Mouse (Mus musculus): ENCODE data around the gene Lsm14b.

The Lsm14b gene

DNA sequence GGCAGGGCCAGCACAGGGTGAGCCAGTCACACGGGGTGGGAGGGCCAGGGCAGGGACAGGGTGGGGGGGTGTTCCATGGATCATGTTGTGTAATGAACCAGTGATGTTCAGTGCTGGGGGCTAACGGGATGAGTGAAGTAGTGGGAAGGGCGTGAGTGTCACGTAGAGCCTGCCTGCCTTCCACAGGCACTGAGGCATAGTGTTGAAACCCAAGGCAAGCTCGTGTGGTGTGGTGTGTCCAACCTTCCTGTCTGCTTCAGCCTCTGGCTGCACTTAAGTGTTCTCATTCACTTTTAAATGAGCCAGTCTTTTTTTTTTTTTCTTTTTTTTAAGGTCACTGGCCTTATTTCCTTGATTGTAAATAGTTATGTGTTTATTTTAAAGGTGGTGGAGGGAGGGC lies 10.0 kb downstream of the Lsm14b start:
- no peak for TF ChIP-seq GATA4 (IDR thresholded peaks at IDR 0.05; ENCODE audit: insufficient replicate concordance, low read length)

GRCm38 (mm10) chr2:180040406-180040805 lies 15.6 kb downstream of the Lsm14b start:
- TF ChIP-seq GATA4 (IDR thresholded peaks at IDR 0.05; ENCODE audit: insufficient replicate concordance, low read length), result no peak

DNA sequence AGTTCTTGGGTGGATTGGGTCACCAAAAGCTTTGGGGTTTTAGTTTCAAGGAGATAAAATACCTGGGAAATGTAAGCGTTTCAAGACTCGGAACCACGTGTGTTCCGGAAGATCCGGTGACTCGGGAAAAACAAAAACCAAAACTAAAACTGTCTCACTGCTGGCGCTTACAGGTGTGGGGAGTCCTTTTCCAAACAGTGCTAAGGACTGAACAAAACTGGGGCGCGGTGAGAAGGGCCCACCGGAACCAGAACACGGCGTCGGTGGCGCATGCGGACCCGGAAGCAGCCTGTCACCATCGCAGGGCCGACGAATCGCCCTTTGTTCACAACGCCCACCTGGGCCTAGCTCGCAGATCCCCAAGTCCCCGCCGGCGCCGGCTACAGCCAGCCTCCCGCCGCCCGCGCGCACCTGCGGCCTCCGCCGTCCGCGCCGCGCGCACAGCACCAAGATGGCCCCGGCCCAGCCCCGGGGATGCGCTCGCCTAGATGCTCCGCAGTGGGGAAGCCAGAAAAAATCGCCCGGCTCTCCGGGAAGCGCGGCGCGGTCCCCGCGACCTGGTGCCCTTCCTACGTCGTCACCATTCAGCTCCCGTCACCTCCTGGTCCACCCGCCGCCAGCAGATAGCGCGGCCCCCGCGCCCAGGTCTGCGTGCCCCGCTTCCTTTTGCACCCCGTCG lies 16.9 kb downstream of the Lsm14b start:
- no peak for TF ChIP-seq GATA4 (IDR thresholded peaks at IDR 0.05; ENCODE audit: insufficient replicate concordance, low read length)

- no peak for TF ChIP-seq GATA4 (IDR thresholded peaks at IDR 0.05; ENCODE audit: insufficient replicate concordance, low read length)
These were observed 17.6 kb downstream of the Lsm14b start, which contains the start of the genes Psma7 and Ss18l1 for GRCm38 (mm10) chr2:180042256-180042857. TSS of gene Psma7 (minus strand) at chr2:180042433. TSS of gene Ss18l1 (plus strand) at chr2:180042509.

DNA sequence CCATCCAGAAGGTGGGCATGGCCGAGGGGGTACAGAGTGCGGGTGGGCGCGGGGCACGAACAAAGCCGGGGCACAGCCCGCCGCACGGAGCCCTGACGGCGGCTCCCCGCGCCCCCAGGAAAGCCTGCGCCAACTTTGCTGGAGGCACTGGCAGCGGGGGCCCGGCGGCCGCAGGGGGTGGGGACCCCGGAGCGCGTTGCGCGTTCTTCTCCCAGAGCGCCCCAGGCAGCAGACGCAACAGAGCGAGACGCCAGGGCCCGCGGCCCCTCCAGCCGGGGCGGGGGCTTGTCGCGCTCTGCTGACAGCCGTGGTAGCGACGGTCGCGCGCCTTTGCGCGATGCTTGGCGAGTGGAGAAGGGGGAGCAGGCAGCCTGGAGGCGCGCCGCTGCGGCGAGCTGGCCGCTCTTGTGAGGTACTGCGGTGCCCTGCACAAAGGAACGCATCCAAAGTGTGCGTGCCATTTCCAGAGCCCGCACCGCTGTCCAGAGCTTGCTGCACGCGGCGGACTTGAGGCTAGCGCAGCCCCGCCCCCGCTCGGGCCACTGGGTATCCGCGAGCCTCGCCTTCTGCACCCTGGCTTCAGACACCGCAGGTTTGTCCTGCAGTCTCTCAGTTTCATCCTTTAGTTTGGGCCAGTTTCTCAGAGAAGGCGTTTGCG lies 18.2 kb downstream of the Lsm14b start:
- TF ChIP-seq GATA4 (IDR thresholded peaks at IDR 0.05; ENCODE audit: insufficient replicate concordance, low read length), result no peak

DNA sequence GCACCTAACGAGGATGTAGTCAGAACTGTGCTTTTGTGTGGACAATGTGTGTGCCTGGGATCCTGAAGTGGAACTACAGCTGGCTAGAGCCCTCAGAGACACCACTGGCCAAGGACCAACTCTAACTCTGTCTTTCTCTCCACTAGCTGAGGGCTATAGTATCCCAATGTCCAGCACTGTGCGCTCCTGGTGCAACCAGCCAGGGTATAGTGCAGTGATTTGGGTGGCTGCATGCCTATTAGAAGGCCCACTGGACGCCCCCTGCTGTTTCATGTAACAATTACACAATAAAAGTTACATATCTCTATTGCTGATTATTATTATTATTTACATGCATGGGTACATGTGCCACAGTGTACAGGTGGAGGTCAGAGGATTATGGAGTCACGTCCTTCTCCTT lies 20.5 kb downstream of the Lsm14b start:
- TF ChIP-seq GATA4 (IDR thresholded peaks at IDR 0.05; ENCODE audit: insufficient replicate concordance, low read length), result no peak

DNA sequence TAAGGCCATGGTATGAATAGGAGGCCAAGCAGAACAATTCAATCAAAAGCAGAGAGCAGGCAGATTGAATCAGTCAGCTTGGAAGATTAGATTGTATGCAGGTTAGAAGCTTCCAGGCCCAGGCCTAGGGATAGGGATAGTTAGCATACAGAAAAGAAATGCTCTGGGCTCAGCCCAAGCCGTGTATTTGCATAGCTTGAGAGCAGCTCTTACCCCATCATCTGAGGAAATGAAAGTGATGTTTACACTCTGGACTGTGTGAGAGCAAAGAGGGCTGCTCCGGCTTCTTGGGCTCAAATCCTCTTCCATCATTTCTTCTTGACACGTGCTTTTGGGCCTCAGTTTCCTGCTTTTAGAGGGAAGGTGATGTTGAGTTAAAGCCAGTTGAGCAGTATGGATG lies 22.8 kb downstream of the Lsm14b start:
- TF ChIP-seq GATA4 (IDR thresholded peaks at IDR 0.05; ENCODE audit: insufficient replicate concordance, low read length), result no peak

GRCm38 (mm10) chr2:180047980-180048635 lies 23.3 kb downstream of the Lsm14b start:
- TF ChIP-seq GATA4 (IDR thresholded peaks at IDR 0.05; ENCODE audit: insufficient replicate concordance, low read length), result no peak

GRCm38 (mm10) chr2:180050986-180051385 lies 26.2 kb downstream of the Lsm14b start:
- no peak for TF ChIP-seq GATA4 (IDR thresholded peaks at IDR 0.05; ENCODE audit: insufficient replicate concordance, low read length)

- TF ChIP-seq GATA4 (IDR thresholded peaks at IDR 0.05; ENCODE audit: insufficient replicate concordance, low read length), result no peak
These were observed 27.4 kb downstream of the Lsm14b start for GRCm38 (mm10) chr2:180051986-180052733.

- TF ChIP-seq GATA4 (IDR thresholded peaks at IDR 0.05; ENCODE audit: insufficient replicate concordance, low read length), result no peak
These were observed 28.2 kb downstream of the Lsm14b start for GRCm38 (mm10) chr2:180053001-180053400.

GRCm38 (mm10) chr2:180063338-180064131 lies 38.7 kb downstream of the Lsm14b start:
- TF ChIP-seq GATA4 (IDR thresholded peaks at IDR 0.05; ENCODE audit: insufficient replicate concordance, low read length), result no peak

DNA sequence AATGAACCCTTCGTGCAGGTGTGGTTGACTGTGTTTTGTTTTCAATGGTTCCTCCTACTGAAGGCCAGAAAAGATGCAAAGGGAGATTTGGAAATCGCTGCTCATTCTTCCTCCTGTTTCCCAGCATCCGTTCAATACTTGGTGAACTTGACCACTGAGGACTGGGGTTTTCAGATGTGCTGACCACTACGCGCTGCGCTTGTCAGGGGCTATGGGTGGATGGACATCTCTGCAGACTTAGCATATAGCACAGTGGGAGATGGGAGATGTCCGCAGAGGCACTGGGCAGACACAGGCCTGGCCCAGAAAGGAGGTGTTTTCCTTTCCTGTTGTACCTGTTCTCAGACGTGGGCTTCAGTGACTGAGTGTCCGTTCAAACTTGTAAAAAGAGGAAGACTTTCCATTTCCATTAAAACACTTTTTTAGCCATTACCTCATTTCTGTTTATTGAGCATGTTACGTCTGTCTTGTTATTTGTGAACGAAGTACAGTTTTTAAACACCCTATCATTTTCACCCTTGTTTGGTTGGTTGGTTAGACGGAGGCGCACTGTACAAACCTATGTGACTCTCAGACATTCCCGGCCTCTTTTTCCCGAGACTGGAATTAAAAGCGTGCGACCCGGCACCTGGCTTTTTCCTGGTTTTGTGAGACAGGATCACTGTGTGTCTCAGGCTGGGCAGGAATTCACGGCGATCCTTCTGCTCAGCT lies 45.1 kb downstream of the Lsm14b start:
- no peak for TF ChIP-seq GATA4 (IDR thresholded peaks at IDR 0.05; ENCODE audit: insufficient replicate concordance, low read length)
